Mouse (Mus musculus): Measurements from ENCODE around the gene Gm17018. TPM values are rescaled to one million over a fixed set of nuclear protein-coding genes. Genes with fewer than 3 reads are reported as not detected.

The Gm17018 gene
- polyA plus RNA-seq, 1 experiment from 2014 or later = 56.5 TPM

Other genes with a start within 250 kb of the Gm17018 start
- 64.7 and 68.4 TPM in 2 replicates for gene Btrc, start 196.9 kb upstream of the Gm17018 start, polyA plus RNA-seq (2014; fragmentation: Nextera tagmentation; extraction: Ambion mirVana)
- 15.6 and 18.5 TPM in 2 replicates for gene Poll, start 84 bp upstream of the Gm17018 start, polyA plus RNA-seq (2014; fragmentation: Nextera tagmentation; extraction: Ambion mirVana)
- 4.4 and 5.0 TPM in 2 replicates for gene Fbxw4, start 99.7 kb downstream of the Gm17018 start, polyA plus RNA-seq (2014; fragmentation: Nextera tagmentation; extraction: Ambion mirVana)
- gene Fgf8, start 182.3 kb downstream of the Gm17018 start, polyA plus RNA-seq (2014; fragmentation: Nextera tagmentation; extraction: Ambion mirVana) = 0.23 and 0.72 TPM in 2 replicates
- gene Npm3, start 189.0 kb downstream of the Gm17018 start, polyA plus RNA-seq (2014; fragmentation: Nextera tagmentation; extraction: Ambion mirVana) = 10.1 and 10.5 TPM in 2 replicates
- 65.8 and 69.7 TPM in 2 replicates for gene Mgea5, start 223.2 kb downstream of the Gm17018 start, polyA plus RNA-seq (2014; fragmentation: Nextera tagmentation; extraction: Ambion mirVana)

Measured in neural tube, embryonic 11.5 days (tissue).